Mouse (Mus musculus) stomach, embryonic 16.5 days (tissue): Measurements from ENCODE around the gene Rwdd2b. TPM values are rescaled to one million over a fixed set of nuclear protein-coding genes. Genes with fewer than 3 reads are reported as not detected.

Experiments
- ATAC-seq: fragments of 200-750 bp; cut with Nextera tagmentation; 2 replicates; pipeline ENCODE4 v1.8.0; 2017; ENCODE audit warnings: moderate number of reproducible peaks, moderate TSS enrichment; ENCODE audit not compliant: insufficient read depth, low FRiP score
- H3K27ac ChIP-seq: fragments of 300-500 bp; sonication (generic); 2 replicates; pipeline ENCODE4 v1.5.1; 2014; ENCODE audit warnings: low read length
- H3K27me3 ChIP-seq: fragments of 300-500 bp; sonication (generic); 2 replicates; pipeline ENCODE4 v1.6.1; 2014; ENCODE audit warnings: low read length, control low read depth, mixed read lengths; ENCODE audit not compliant: control insufficient read depth, insufficient read depth
- H3K36me3 ChIP-seq: fragments of 300-500 bp; sonication (generic); 2 replicates; pipeline ENCODE4 v1.6.1; 2014; ENCODE audit warnings: low read length; ENCODE audit not compliant: control insufficient read depth, insufficient read depth
- H3K4me1 ChIP-seq: fragments of 300-500 bp; sonication (generic); 2 replicates; pipeline ENCODE4 v1.6.1; 2014; ENCODE audit warnings: low read length, control low read depth, mixed read lengths; ENCODE audit not compliant: control insufficient read depth, insufficient read depth
- H3K4me2 ChIP-seq: fragments of 300-500 bp; sonication (generic); 2 replicates; pipeline ENCODE4 v1.6.1; 2014; ENCODE audit warnings: low read depth, low read length, mixed read lengths
- H3K4me3 ChIP-seq: fragments of 300-500 bp; sonication (generic); replicated peaks from 2 replicates; pipeline ENCODE4 v1.5.1; 2014; ENCODE audit warnings: mild to moderate bottlenecking, low read length
- H3K9ac ChIP-seq: fragments of 300-500 bp; sonication (generic); 2 replicates; pipeline ENCODE4 v1.6.1; 2014; ENCODE audit warnings: low read length
- H3K9me3 ChIP-seq: fragments of 300-500 bp; sonication (generic); replicated peaks from 2 replicates; pipeline ENCODE4 v1.6.1; 2016; ENCODE audit warnings: low read length, control low read depth; ENCODE audit not compliant: control insufficient read depth
- WGBS: fragments of 180-500 bp; shearing (Covaris S2); extraction: QIAGEN DNeasy Blood & Tissue Kit; methylation state at CpG from one replicate; pipeline ENCODE4 v1.1.7; 2014; 5-methylcytosine and 5-hydroxymethylcytosine counted together
- polyA plus RNA-seq: library from polyadenylated mRNA; unstranded; fragments of >200 nt; fragmentation: Nextera tagmentation; extraction: Ambion mirVana; gene quantifications from 2 replicates; pipeline ENCODE4 v1.2.1, GENCODE M21; 2015

Gene Rwdd2b
- polyA plus RNA-seq, 1 experiment from 2014 or later: 12.0 TPM

- Histone ChIP-seq H3K27ac (no peak overlapping the region), H3K4me1 (peaks cover 11% of the 10 kb centered on the region; the same call in 1 of the 2 replicates), H3K4me3 (no peak overlapping the region), H3K9ac (no peak overlapping the region), H3K4me2 (no peak overlapping the region), H3K36me3 (no peaks in the 10 kb centered on the region), H3K9me3 (no peaks in the 10 kb centered on the region), H3K27me3 (no peaks in the 10 kb centered on the region)
- ATAC-seq: no peak
- 95% methylated on average over 3 of the region's 3 CpGs for WGBS
Observed at GRCm38 (mm10) chr16:87445528-87445927, 5.2 kb upstream of the Rwdd2b start.

GRCm38 (mm10) chr16:87445110-87445509 is 4.7 kb upstream of the Rwdd2b start:
- no peaks in the 10 kb centered on the region for H3K36me3 ChIP-seq
- no peaks in the 10 kb centered on the region for H3K9me3 ChIP-seq
- no peak overlapping the region for H3K4me2 ChIP-seq
- H3K4me1 ChIP-seq: peaks cover 11% of the 10 kb centered on the region; the same call in 1 of the 2 replicates
- no peak overlapping the region for H3K4me3 ChIP-seq
- H3K27me3 ChIP-seq: no peaks in the 10 kb centered on the region
- ATAC-seq: no peak
- no peak overlapping the region for H3K9ac ChIP-seq
- no peak overlapping the region for H3K27ac ChIP-seq

GRCm38 (mm10) chr16:87444071-87444470 is 3.7 kb upstream of the Rwdd2b start:
- Histone ChIP-seq H3K9me3 (no peaks in the 10 kb centered on the region), H3K36me3 (no peaks in the 10 kb centered on the region), H3K4me1 (peaks cover 15% of the 10 kb centered on the region), H3K27ac (no peak overlapping the region), H3K4me3 (no peak overlapping the region), H3K4me2 (no peak overlapping the region), H3K27me3 (no peaks in the 10 kb centered on the region), H3K9ac (no peak overlapping the region)
- no peak for ATAC-seq
- WGBS: 48% methylated on average over 1 of the region's 1 CpGs

GRCm38 (mm10) chr16:87443245-87443644 is 2.9 kb upstream of the Rwdd2b start:
- no peak overlapping the region for H3K4me3 ChIP-seq
- no peak overlapping the region for H3K4me2 ChIP-seq
- no peak overlapping the region for H3K27ac ChIP-seq
- H3K4me1 ChIP-seq: peaks cover 15% of the 10 kb centered on the region
- ATAC-seq: no peak
- H3K9ac ChIP-seq: no peak overlapping the region
- H3K9me3 ChIP-seq: no peaks in the 10 kb centered on the region
- H3K36me3 ChIP-seq: no peaks in the 10 kb centered on the region
- no peaks in the 10 kb centered on the region for H3K27me3 ChIP-seq

- Histone ChIP-seq H3K27me3 (no peaks in the 10 kb centered on the region), H3K4me1 (peaks cover 15% of the 10 kb centered on the region), H3K9me3 (no peaks in the 10 kb centered on the region), H3K4me3 (no peak overlapping the region), H3K9ac (no peak overlapping the region), H3K27ac (no peak overlapping the region), H3K4me2 (no peak overlapping the region), H3K36me3 (no peaks in the 10 kb centered on the region)
- ATAC-seq: no peak
- 30% methylated on average over 5 of the region's 5 CpGs for WGBS
Observed at GRCm38 (mm10) chr16:87442291-87442690, 1.9 kb upstream of the Rwdd2b start.

GRCm38 (mm10) chr16:87441089-87441488 is 716 bp upstream of the Rwdd2b start:
- H3K4me2 ChIP-seq: peak overlapping the region; percentile 53
- no peak overlapping the region; the same call in 1 of the 2 replicates for H3K27ac ChIP-seq

GRCm38 (mm10) chr16:87438697-87439096 is 1.7 kb downstream of the Rwdd2b start:
- H3K36me3 ChIP-seq: no peaks in the 10 kb centered on the region
- H3K27ac ChIP-seq: no peak overlapping the region
- no peaks in the 10 kb centered on the region for H3K9me3 ChIP-seq
- H3K4me3 ChIP-seq: no peak overlapping the region
- peaks cover 15% of the 10 kb centered on the region for H3K4me1 ChIP-seq
- H3K9ac ChIP-seq: no peak overlapping the region
- H3K27me3 ChIP-seq: no peaks in the 10 kb centered on the region
- WGBS: 89% methylated on average over 8 of the region's 8 CpGs
- no peak overlapping the region for H3K4me2 ChIP-seq
- ATAC-seq: no peak

More at GRCm38 (mm10) chr16:87441089-87441488, 716 bp upstream of the Rwdd2b start:
- Histone ChIP-seq H3K27me3 (no peaks in the 10 kb centered on the region), H3K4me1 (peaks cover 15% of the 10 kb centered on the region), H3K4me3 (peak overlapping the region; percentile 90), H3K36me3 (no peaks in the 10 kb centered on the region), H3K9me3 (no peaks in the 10 kb centered on the region), H3K9ac (peak overlapping the region; percentile 92)
- 17% methylated on average over 9 of the region's 9 CpGs for WGBS
- no peak for ATAC-seq

GRCm38 (mm10) chr16:87437096-87437495 is 3.3 kb downstream of the Rwdd2b start:
- Histone ChIP-seq H3K4me2 (no peak overlapping the region), H3K27ac (no peak overlapping the region), H3K27me3 (no peaks in the 10 kb centered on the region), H3K9me3 (no peaks in the 10 kb centered on the region), H3K4me1 (peaks cover 12% of the 10 kb centered on the region), H3K9ac (no peak overlapping the region), H3K4me3 (no peak overlapping the region), H3K36me3 (no peaks in the 10 kb centered on the region)
- 92% methylated on average over 21 of the region's 21 CpGs for WGBS
- no peak for ATAC-seq

- no peaks in the 10 kb centered on the region for H3K36me3 ChIP-seq
- H3K4me3 ChIP-seq: no peak overlapping the region
- peaks cover 4% of the 10 kb centered on the region for H3K4me1 ChIP-seq
- H3K4me2 ChIP-seq: no peak overlapping the region
- no peaks in the 10 kb centered on the region for H3K9me3 ChIP-seq
- no peak for ATAC-seq
- no peak overlapping the region for H3K9ac ChIP-seq
- no peak overlapping the region for H3K27ac ChIP-seq
- WGBS: 82% methylated on average over 13 of the region's 13 CpGs
- no peaks in the 10 kb centered on the region for H3K27me3 ChIP-seq
Observed at GRCm38 (mm10) chr16:87435411-87436205, 4.8 kb downstream of the Rwdd2b start.
